Mouse (Mus musculus): ENCODE results near the gene Cops2.

Gene Cops2

DNA sequence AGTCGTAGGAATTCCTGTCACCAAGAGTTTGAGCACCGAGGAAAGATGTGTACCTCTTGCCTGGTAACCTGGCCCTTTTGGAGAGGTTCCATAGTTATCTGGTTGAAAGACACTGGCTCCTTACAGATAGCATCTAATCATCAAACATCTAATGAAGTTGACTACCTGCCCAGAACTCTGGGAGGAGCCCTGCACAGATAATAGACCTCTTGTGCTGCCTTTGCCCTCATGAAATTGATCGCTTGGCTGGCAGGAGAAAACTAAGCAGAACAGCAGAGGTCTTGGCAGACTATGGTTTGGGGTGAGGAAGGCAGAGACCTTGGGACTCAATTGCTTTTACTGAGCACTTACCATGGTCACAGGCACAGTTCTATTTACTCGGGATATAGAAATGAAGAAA is 38.5 kb downstream of the Cops2 start:
- DNase-seq: no peak

DNA sequence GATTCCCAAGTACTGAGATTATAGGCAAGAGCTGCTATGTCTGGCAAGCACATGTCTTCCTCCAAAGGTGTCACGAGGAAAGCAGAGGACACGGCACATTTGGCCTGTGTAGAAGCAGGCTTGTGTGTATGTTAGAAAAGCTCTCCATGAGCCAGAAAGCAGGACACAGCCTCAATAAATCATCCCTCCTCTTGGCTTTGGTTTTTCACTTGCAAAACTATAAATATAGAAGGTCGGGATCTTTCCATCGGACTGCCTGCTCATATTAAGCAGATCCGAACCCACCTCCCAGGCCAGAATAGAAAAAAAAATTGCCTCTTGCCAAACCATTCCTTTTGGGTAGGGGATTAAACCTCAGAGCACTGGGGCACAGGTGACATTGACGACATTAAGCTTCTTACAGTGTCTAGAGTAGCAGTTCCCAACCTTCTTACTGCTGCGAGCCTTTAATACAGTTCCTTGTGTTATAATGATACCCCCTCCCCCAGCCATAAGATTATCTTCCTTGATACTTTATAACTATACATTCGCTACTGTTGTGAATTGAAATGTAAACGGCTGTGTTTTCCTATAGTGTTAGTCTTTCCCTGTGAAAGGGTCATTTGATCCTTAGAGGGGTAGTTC is 44.9 kb downstream of the Cops2 start:
- no peak for DNase-seq

DNA sequence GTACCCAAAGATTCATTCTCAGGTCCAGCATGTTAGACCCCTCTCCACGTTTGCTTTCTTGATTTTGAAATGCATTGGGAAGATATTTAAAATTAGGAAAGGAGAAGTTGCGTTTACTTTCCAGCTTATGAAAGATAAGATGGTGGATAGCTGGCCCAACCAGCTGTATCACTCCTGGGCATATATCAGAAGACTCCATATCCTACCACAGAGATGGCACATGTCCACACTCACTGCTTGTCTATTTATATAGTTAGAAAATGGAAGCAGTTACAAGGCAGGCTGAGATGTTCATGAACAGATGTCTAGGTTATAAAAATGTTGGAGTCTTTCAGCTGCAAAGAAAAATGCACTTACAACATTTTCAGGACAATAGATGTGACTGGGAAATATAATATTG is 47.6 kb downstream of the Cops2 start:
- DNase-seq: no peak

DNA sequence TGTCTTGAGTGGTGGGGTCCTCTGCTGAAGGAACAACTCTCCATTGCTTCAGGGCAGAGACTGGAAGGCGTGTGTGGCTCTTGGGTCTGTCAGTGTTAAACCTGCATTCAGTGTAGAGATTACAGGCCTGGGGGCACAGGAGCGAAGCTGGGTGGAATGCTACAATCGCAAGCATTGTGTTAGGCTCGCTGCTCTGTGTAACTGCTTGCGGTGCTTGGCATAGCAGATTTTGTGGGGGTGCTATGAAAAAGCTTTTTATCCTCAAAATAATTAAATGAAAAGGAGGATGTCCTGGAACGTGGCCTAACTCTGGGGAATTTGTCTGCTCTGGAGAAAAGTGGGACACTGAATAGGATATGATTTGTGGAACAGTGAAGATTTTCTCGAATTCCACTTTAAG is 49.4 kb downstream of the Cops2 start:
- no peak for DNase-seq

DNA sequence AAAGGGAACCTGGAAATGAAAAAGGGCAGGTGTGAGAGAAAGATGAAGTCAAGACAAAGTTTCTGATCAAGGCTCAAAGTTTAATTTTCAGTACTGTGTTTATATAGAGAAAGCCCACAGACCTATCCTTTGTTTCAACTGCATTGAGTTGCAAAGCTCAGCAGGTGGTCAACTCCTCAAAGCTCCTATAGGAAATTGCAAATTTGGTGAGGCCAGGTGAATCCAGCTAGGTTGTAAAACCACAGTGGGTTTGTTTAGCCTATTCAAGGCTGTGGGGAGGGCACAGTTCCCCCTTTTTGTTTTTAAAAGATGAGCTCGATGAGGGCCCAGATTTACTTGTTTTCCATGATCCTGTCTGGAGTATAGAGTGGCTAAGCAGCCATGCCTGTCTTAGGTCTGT is 53.1 kb downstream of the Cops2 start:
- DNase-seq: no peak

DNA sequence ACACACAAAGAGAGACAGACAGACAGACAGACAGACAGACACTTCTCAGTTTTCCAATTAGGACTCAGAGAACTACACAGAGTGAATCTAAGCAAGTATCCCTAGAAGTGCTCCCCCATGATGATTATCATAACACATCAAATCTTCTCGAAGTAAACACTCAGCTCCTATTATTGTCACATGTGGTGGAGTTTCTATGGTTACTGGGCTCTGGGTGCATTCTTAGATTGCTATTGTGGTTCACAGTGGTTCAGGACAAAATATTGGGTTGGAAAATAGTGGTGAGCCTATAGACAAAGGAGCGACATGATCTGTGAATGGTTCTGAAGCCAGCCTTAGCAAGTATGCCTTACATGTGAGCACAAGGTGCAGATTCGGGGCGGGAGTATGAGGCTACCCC is 57.0 kb downstream of the Cops2 start:
- no peak for DNase-seq

DNA sequence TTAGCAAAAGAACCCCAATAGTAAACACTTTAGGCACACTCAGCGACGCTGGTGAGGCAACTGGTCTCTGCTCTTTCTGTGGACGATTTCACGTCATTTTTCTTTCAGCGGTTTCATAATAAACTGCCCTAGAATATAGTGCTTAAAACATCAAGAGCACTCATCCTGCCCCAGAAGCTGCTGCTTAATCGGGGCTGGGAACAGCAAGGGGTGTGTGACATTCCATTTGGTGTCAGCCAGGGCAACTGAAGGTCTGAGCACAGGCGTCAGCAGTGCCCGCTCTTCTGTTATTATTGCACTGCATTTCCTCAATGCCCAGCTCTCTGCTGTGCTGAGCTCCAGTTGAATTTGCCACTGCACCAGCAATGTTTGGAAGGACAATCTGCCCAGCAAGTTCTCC is 57.9 kb downstream of the Cops2 start:
- DNase-seq: no peak

DNA sequence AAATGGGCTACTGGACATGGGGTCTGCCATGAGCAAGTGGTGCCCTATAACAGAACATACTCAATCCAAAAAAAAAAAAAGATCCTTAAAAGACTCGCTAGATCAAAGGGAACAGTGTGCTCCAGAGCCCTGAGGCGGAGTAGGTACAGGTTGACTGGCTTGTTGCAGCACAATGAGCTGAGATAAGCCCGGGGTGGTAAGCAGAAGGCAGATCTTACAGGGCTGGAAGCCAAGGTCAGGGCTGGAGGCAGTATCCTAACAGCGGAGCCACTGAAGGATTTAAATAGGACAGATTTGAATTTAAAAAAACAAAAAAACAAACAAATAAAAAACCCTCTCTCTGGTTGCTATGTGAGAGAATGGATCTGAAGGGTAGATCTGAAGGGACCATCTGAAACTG is 58.5 kb downstream of the Cops2 start:
- no peak for DNase-seq

DNA sequence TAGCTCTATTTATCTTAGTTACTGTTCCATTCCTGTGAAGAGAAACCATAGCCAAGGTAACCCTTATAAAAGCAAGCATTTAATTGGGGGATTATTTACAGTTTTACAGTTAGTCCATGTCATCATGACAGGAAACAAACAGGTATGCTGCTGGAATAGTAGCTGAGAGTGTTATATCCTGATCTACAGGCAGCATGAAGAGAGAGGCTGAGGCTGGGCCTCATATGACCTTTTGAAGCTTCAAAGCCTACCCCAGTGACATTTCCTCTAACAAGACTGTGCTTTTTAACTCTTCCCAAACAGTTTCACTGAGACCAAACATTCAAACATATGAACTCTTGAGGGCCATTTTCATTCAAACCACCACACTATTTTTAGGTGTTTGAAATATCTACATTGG is 61.1 kb downstream of the Cops2 start:
- no peak for DNase-seq

DNA sequence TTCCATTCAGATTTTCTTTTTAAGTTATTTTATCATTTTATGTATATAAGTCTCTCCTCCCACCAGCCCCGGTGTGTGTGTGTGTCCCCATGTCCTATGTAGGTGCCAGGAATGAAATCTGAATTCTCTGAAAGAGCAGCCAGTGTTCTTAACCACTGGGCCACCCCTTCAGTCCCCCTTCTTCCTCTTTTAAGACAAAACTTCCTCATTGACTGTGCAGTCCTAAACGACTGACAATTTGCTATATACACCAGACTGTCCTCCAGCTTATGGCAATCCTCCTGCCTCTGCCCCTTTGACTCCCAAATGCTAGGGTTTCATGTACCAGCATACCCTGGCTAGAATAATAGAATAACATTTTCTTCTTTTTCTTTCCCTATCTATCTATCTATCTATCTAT is 63.8 kb downstream of the Cops2 start:
- no peak for DNase-seq

DNA sequence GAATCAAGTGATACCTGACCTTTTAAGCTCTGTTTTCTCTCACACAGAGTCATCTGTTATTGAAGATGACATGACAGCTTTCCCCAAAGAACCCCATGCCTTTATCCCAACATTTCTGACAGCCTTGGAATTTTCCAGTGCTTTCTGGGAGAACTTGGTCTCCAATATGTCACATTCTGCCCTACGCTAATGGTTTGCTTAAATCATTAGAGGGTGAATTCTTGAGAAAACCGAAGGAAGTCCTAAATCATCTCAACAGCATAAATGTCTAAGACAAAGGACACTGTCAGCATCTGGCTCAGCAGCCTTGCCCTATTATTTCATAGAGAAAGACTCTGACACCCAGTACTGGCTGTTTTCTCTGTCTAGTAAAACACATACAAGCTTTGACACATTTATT is 64.8 kb downstream of the Cops2 start:
- DNase-seq: no peak

DNA sequence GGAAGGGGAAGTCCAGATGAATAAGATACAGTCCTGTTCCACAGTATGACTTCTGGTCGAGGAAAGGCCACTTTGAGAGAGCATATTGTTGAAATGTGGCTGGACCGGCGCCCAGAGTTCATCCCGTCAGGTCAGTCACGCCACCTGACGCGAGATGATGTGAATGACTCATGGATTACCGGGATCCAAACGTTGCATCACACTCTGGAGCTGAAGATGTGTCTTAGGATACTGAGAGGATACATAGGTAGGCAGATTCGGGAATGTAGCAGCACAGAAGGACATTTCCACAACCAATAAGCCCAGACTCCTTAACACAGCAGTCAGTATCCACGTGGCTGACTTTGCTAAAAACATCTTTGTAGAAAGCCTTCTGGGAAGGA is 66.1 kb downstream of the Cops2 start:
- DNase-seq: no peak

DNA sequence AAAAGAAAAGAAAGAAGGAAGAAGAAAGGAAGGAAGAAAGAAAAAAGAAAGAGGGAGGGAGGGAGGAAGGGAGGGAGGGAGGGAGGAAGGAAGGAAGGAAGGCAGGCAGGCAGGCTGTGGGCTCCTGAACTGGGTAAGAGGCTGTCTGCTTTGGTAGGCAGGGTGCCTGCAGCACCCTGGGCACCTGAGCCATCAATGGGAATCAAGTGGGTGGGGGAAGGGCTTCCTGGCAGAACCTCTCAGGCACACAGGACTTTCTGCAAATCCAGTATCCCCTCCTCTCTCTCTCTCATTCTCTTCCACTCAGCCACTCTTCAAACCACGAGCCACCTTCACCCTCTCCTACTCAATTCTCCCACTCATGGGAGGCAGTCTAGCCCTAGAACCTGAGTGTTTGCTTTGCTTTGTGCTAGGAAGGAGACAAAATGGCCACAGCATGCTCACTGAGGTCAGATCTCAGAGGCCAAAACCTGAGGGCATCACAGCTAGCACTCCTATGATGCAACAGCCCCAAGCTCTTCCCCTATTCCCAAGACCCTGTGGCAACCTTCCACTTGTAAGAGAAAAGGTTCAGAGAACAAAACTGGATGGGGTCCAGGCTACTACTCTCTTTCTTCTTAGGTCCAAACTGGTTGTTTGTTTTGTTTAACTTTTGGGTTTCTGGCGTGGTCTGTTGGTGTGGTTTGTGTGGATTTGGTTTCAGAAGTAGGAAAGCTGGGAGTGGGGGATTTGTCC is 66.6 kb downstream of the Cops2 start:
- DNase-seq: no peak

DNA sequence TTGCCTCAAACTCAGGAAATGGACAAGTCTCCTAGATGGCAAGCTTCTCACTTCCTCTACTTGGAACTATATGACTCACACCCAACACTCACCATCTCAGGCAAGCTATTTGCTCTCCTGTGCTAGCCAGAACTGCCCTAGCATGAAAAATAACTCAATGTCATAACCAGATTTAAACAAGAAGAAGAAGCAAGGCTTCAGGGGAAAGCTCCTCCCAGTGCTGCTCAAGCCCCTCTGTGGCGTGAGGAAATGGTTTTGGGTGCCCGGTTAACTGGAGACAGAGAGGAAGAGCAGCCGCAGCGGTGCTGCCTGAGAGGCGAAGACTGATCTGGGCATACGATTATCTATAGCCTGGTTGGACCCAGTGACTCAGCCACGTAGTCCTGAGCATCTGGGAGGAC is 67.5 kb downstream of the Cops2 start:
- no peak for DNase-seq

DNA sequence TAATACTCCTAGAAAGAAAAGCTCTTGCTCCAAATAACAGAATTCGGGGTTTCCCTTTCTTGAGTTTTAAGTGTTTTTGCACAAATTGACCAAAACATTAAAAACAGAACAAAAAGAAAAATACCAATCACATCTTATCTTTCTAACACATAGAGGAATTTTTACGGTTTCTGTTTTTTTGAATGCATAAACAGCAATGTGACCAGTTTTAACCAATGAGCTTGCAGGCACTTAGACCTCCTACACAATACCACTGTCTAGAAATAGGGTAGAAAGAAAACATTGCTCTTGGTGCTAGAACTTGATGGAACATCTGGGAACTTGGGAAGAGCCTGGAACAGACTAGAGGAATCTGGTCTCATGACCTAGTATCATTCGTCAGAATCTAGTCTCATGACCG is 68.7 kb downstream of the Cops2 start:
- DNase-seq: no peak

DNA sequence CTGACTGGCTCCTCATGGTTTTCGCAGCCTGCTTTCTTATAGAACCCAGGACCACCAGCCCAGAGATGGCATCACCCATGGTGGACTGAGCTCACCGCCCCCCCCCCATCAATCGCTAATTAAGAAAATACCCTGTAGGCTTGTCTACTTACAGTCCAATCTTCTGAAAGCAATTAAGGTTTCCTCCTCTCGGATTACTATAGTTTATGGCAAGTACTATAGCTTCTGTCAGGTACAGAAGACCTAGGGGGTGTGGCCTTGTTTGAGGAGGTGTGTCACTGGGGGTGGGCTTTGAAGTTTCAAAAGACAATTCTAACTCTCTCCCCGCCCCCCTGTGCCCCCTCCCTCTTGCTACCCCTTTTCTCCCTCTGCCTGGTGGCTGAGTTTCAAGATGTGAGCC is 69.7 kb downstream of the Cops2 start:
- no peak for DNase-seq

DNA sequence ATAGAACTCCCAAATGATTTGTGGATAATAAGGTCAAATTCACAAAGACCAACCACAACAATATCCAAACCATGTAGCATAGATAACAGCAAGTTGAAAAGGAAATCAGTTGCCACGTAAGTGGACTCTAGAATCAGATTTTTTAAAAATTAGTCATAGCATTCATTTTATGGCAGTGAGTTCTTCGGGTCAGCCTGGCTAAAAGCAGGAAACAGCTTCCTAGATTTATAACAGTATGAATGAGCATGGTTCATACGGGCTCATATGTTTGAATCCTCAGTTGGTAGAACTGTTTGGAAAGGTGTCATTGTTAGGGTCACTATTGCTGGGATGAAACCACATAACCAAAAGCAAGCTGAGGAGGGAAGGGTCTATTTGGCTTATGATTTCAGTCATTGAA is 70.2 kb downstream of the Cops2 start:
- DNase-seq: no peak

DNA sequence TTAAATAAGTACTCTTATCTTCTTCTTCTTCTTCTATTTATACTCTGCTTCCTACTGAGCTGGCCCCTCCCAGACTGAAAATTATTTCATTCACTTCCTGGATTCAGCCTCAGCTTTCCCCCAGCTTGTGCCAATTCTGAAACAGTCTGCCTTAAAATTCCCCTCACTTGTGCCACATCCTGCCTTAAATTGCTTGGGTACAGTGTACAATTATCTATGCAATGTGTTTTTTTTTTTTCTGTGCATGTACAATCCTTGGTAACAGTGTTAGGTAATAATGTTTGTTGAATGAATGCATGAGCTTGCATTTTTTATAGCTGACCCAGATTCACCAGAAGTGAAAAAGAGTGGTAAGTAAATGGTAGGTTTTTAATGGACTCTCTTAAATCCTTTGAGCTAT is 70.6 kb downstream of the Cops2 start:
- no peak for DNase-seq

DNA sequence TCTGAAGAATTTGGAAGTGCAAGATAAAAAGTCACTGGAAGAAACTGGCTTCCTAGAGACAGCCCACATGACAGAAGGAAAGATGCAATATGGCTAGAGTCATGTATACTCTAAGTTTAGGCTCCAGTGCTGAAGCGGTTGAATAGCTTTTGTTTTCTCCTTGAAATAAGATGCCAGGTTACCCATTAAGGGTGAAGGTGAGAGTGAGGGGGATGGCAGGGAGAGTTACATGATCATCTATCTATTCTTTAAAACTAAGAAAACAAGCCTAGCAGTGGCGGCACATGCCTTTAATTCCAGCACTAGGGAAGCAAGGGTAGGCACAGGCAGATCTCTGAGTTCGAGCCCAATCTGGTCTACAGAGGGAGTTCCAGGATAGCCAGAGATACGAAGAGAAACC is 73.9 kb downstream of the Cops2 start:
- DNase-seq: no peak

DNA sequence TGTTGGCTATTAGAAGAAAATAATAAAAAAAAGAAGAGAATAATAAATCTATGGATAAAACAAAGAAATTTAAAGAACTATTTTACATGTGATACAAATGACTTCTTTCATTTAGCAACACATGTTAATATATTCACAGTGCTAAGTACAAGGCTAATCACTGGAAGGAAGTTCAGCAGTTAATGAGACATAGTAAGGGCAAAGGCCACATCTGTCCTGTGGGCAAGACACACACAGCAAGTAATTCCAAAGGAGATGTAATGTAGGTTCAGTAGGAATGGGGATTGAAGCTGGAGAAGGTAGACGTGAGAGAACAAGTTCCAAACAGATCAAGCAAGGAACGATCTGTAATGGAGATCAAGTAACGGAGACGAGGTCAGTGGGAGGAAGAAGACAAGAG is 74.5 kb downstream of the Cops2 start:
- DNase-seq: no peak

DNA sequence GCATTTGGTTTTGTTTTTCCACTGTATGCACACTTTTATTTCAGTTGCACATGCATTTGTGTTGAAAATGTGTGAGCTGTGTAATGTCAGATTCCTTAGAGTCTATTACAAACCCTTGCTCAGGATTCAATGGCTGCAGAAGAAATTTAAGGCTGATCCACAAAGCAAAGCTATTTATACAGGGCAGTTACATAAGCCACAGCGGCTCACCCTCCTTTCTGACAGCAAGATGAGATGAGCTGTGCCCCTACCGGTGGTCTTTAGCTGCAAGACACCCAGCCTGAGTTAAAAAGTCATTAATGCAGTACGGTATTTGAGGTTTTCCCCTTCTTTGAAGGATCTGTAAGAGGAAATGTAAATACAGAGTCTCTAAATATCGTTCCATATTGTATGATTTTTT is 75.1 kb downstream of the Cops2 start:
- no peak for DNase-seq

DNA sequence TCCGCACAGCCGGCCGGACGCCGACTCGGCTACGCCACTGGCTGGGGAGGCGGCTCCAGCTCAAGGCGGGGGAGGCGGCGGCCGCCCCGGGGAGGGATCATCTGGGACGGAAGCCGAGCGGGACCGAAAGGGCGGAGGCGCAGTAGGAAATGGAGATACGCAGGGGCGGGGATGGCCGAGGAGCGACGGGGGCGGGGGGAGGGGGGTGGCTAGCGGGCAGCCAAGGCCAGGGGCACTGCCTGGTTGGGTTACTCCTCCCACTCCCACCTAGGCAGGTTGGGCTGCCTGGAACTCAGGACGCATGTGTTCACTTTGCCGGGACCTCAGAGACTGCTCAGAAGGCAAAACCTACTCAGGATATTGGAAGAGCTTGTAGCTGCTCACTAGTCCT is 76.2 kb downstream of the Cops2 start, which contains the start of gene Secisbp2l:
Gene Secisbp2l, minus strand, starts transcription at position 152 of the 391 bp plus-strand sequence.
- DNase-seq: peak; percentile 94

DNA sequence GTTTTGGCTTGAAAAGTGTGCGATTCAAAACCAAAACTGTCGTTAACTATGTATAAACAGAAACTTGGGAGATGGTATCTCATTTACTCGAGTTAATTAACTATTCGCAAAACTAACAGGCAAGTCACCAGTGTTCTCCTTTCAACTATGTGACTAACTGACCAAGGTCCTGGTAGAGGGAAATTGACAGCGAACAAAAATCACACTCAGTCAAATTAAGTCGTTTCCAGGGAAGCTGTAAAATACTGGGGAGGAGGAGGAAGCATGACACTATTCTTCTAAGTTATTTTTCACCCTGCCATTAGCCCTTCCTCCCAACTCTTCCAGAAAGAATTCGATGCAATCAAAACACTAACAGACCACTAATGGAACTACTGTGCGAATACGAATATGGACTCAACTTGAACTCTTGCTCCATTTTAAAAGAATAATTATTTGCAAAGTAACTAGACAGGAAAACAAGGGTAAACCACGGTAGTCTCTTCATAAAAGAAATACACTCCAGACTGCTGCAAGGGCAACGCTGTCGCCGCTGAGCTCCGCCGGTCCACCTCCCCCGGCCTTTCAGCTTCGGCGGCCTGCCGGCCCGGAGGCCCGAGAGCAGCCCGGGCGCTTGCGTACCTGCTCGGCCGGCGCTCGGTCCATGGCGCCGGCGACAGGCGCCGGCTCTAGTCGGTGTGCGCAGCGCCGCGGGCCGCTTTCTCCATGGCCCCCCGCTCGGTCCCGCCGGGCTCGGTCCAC is 76.8 kb downstream of the Cops2 start:
- DNase-seq: no peak

DNA sequence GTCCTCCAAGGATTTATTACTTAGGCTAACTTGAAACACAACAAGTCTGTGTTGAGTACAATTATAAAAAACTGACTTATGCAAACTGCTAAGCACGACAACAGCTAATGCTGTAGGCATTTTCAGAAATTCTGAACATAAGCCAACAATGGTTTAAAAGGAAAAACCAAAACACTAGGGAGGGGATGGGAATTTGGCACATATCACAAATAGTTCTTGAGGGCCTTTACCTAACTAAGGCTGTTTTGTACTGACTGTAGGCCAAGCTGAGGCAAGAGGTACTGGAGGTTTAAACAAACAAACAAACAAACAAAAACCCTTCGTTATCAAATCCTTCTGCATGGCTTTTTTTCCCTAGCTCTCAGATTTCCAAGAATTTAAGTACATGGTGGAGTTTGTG is 77.9 kb downstream of the Cops2 start:
- DNase-seq: no peak
